Mouse (Mus musculus) MEL (cell line): ENCODE results near the gene Pde4b.

Experiments
- CHD2 ChIP-seq: IDR thresholded peaks from 2 replicates; pipeline ENCODE4 v1.6.1; 2011; ENCODE audit warnings: low read length, improper control_type of control experiment
- CTCF ChIP-seq, 3 experiments: IDR thresholded peaks in 2 of 3; conservative IDR thresholded peaks in 1 of 3; 2 replicates each; pipeline ENCODE4 v1.5.1; 2011 to 2012; ENCODE audit warnings: low read length in 3 of 3, low read depth in 2 of 3, mild to moderate bottlenecking in 2 of 3, improper control_type of control experiment in 1 of 3, inconsistent platforms in 1 of 3, mixed read lengths in 1 of 3, moderate library complexity in 1 of 3; ENCODE audit not compliant: control insufficient read depth in 1 of 3, insufficient read depth in 1 of 3, poor library complexity in 1 of 3, severe bottlenecking in 1 of 3
- EP300 ChIP-seq, 2 experiments: IDR thresholded peaks; 2 replicates each; pipeline ENCODE4 v1.6.1; 2011; ENCODE audit warnings: improper control_type of control experiment in 2 of 2, low read length in 2 of 2, low read depth in 1 of 2, mild to moderate bottlenecking in 1 of 2
- JUND ChIP-seq: IDR thresholded peaks from 2 replicates; pipeline ENCODE4 v1.6.1; 2011; ENCODE audit warnings: low read depth, mild to moderate bottlenecking, improper control_type of control experiment, low read length
- MAFK ChIP-seq: IDR thresholded peaks from 2 replicates; pipeline ENCODE4 v1.6.1; 2011; ENCODE audit warnings: low read depth, mild to moderate bottlenecking, low read length, improper control_type of control experiment, borderline replicate concordance
- POLR2A ChIP-seq, 2 experiments: IDR thresholded peaks; 2 replicates each; pipeline ENCODE4 v1.6.1; 2011 to 2012; ENCODE audit warnings: low read length in 2 of 2, mild to moderate bottlenecking in 2 of 2, control low read depth in 1 of 2, improper control_type of control experiment in 1 of 2, low read depth in 1 of 2, moderate library complexity in 1 of 2; ENCODE audit not compliant: control insufficient read depth in 1 of 2, insufficient read depth in 1 of 2, poor library complexity in 1 of 2
- SIN3A ChIP-seq: IDR thresholded peaks from 2 replicates; pipeline ENCODE4 v1.6.1; 2012; ENCODE audit warnings: low read length, improper control_type of control experiment, inconsistent platforms
- USF1 ChIP-seq: IDR thresholded peaks from 2 replicates; pipeline ENCODE4 v1.6.1; 2014; ENCODE audit warnings: low read depth, mild to moderate bottlenecking, inconsistent platforms, low read length, improper control_type of control experiment, moderate library complexity
- ZC3H11A ChIP-seq: IDR thresholded peaks from 2 replicates; pipeline ENCODE4 v1.6.1; 2012; ENCODE audit warnings: low read depth, mild to moderate bottlenecking, inconsistent platforms, low read length, improper control_type of control experiment

DNA sequence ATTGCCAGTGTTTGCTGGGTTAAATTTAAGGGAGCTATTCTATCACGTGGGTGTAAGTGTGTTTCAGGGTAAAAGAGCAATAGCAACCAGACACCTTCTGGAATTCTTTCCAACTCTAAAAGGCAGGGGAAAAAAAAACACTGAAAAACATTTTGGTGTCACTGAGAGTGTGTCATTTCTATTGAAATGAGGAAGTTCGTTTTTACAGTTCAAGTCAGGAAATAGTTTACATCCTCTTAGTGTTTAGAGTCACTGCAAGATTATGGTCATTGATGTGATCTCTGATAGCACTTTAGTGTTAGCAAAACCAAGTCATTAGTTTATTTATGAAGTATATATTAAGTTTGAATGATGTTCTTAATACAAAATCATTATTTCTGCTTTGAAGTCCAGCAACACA, 559.7 kb downstream of the Pde4b start:
- TF ChIP-seq USF1 (no peak), ZC3H11A (no peak), CHD2 (no peak), EP300 (IDR thresholded peaks at IDR 0.05; ENCODE audit: low read depth in 1 of 2, low read length in 2 of 2) (peak; percentile 65 to 81), JUND (no peak), MAFK (no peak), CTCF (IDR thresholded peaks at IDR 0.05 in 2 of 3, conservative IDR thresholded peaks at IDR 0.05 in 1 of 3; ENCODE audit: control insufficient read depth in 1 of 3, insufficient read depth in 1 of 3, low read depth in 2 of 3, low read length in 3 of 3, poor library complexity in 1 of 3, severe bottlenecking in 1 of 3) (no peak), POLR2A (IDR thresholded peaks at IDR 0.05; ENCODE audit: control insufficient read depth in 1 of 2, insufficient read depth in 1 of 2, low read depth in 1 of 2, low read length in 2 of 2, poor library complexity in 1 of 2) (no peak), SIN3A (no peak)
